Mouse (Mus musculus) testis, adult 2 months (tissue): ENCODE data around the gene Dbx1. TPM values are rescaled to one million over a fixed set of nuclear protein-coding genes. Genes with fewer than 3 reads are reported as not detected.

ENCODE experiments used
- H3K27ac ChIP-seq: fragments of 200-500 bp; 2 replicates; pipeline ENCODE4 v1.5.1; 2012; ENCODE audit warnings: low read depth, low read length; ENCODE audit not compliant: control insufficient read depth, insufficient read depth
- H3K27me3 ChIP-seq: fragments of 200-500 bp; 2 replicates; pipeline ENCODE4 v1.6.1; 2012; ENCODE audit warnings: mild to moderate bottlenecking, low read length, moderate library complexity; ENCODE audit not compliant: control insufficient read depth, insufficient read depth
- H3K36me3 ChIP-seq: fragments of 200-500 bp; 2 replicates; pipeline ENCODE4 v1.6.1; 2012; ENCODE audit warnings: mild to moderate bottlenecking, low read length; ENCODE audit not compliant: control insufficient read depth, insufficient read depth
- H3K4me1 ChIP-seq: fragments of 200-500 bp; 2 replicates; pipeline ENCODE4 v1.6.1; 2012; ENCODE audit warnings: low read length; ENCODE audit not compliant: control insufficient read depth, insufficient read depth
- H3K4me3 ChIP-seq: fragments of 200-500 bp; 2 replicates; pipeline ENCODE4 v1.5.1; 2012; ENCODE audit warnings: low read depth, mild to moderate bottlenecking, low read length, moderate library complexity, mixed read lengths; ENCODE audit not compliant: control insufficient read depth
- CTCF ChIP-seq: fragments of 200-500 bp; IDR thresholded peaks from 2 replicates; pipeline ENCODE4 v1.5.1; 2012; ENCODE audit warnings: low read depth, mild to moderate bottlenecking, inconsistent platforms, low read length, moderate library complexity; ENCODE audit not compliant: control insufficient read depth, insufficient read depth, insufficient replicate concordance
- POLR2A ChIP-seq: fragments of 200-500 bp; IDR thresholded peaks from 2 replicates; pipeline ENCODE4 v1.6.1; 2012; ENCODE audit warnings: low read depth, mild to moderate bottlenecking, inconsistent platforms, low read length, moderate library complexity; ENCODE audit not compliant: control insufficient read depth
- polyA plus RNA-seq: library from polyadenylated mRNA; depleted of rRNA; stranded (reverse); fragments of >200 nt; gene quantifications from 2 replicates; pipeline ENCODE4 v1.2.3, GENCODE M21; 2012

Dbx1 gene
- polyA plus RNA-seq, 1 experiment, result not detected

GRCm38 (mm10) chr7:49662492-49663026, 25.9 kb upstream of the Dbx1 start:
- no peak for TF ChIP-seq POLR2A
- no peak for TF ChIP-seq CTCF
- H3K27ac ChIP-seq, result no peak overlapping the region
- H3K27me3 ChIP-seq, result no peaks in the 10 kb centered on the region
- no peak overlapping the region for H3K4me3 ChIP-seq
- H3K36me3 ChIP-seq, result no peaks in the 10 kb centered on the region
- H3K4me1 ChIP-seq, result no peaks in the 10 kb centered on the region

GRCm38 (mm10) chr7:49661811-49662491, 25.3 kb upstream of the Dbx1 start:
- Histone ChIP-seq H3K4me3 (no peak overlapping the region), H3K4me1 (no peaks in the 10 kb centered on the region), H3K36me3 (no peaks in the 10 kb centered on the region), H3K27me3 (no peaks in the 10 kb centered on the region), H3K27ac (no peak overlapping the region)
- TF ChIP-seq CTCF, result no peak

DNA sequence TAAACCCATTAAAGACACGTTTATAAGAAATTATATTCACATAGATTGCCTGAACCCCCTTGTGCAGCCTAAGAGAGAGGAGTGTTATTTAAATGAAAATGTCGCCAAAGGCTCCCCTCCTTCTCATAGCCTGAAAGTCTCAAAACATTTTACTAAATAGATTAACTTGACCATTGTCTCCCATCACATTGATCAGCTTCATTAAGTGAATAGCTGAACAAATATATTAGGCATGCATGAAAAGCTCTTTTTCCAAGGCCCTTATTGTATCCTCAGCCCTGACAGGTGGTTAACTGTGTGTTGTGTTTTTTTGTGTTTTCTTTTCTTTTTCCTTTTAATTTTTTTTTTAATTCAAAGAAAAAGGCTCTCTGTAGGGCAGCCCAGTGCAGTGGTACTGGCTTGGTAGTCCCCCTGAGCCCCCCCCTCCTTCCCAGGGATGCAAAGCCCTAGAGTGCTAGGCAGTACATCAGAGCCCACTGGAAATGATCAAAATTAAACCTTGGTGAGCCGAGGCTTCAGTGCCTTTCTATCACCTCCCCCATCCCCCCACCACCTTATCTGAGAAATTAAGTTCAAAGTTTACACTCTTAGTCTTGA, 4.2 kb upstream of the Dbx1 start:
- peaks cover 4% of the 10 kb centered on the region for H3K4me1 ChIP-seq
- TF ChIP-seq POLR2A, result no peak
- TF ChIP-seq CTCF, result no peak
- H3K27ac ChIP-seq, result no peak overlapping the region
- peaks cover 4% of the 10 kb centered on the region for H3K27me3 ChIP-seq
- no peaks in the 10 kb centered on the region for H3K36me3 ChIP-seq
- H3K4me3 ChIP-seq, result no peak overlapping the region

DNA sequence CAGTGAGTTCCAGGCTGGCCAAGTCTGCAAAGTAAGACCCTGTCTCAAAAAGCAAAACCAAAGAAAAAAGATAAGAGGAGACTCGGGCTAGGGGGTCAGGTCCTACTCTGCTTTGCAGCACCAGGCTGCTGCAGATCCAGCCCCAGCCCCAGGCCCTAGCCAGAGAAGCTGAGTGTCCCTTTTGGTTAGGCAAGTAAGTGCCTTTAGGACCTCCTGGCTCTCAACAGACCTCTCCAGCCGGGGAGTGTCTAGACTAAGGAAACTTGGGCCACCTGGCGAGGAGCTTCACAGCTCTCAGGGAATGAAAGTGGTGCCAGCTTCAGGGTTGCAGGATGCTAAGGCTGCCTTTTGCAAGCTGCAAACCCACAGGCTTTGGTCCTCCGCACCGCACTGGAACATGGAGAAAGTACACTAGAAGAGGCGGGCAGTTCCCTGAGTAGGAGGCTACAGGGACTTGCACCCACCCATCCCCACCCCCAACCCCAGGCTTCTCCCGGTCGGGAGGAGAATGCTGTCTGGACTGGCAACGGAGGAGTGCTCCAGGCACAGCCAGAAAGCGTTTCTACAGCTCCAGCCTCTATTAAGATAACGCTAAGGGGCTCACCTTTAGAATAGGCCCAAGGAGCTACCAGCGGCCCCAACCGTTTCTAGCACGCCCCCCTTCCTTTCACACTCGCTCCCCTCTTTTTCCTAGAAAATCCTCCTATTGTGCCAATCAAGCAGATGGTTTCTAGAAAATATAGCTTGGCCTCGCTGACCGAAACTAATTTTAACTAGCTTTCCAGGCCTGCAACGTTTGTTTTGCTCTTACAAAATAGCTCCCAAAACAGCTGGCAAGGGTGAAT, 3.4 kb upstream of the Dbx1 start:
- H3K27ac ChIP-seq, result no peak overlapping the region
- H3K4me1 ChIP-seq, result peaks cover 6% of the 10 kb centered on the region
- no peaks in the 10 kb centered on the region for H3K36me3 ChIP-seq
- TF ChIP-seq CTCF (no peak), POLR2A (no peak)
- peaks cover 4% of the 10 kb centered on the region for H3K27me3 ChIP-seq
- no peak overlapping the region for H3K4me3 ChIP-seq

GRCm38 (mm10) chr7:49638941-49639776, 2.5 kb upstream of the Dbx1 start:
- H3K27ac ChIP-seq, result no peak overlapping the region
- H3K36me3 ChIP-seq, result no peaks in the 10 kb centered on the region
- TF ChIP-seq CTCF (no peak), POLR2A (no peak)
- H3K4me1 ChIP-seq, result peaks cover 10% of the 10 kb centered on the region
- H3K4me3 ChIP-seq, result no peak overlapping the region
- peaks cover 4% of the 10 kb centered on the region for H3K27me3 ChIP-seq

GRCm38 (mm10) chr7:49637851-49638663, 1.4 kb upstream of the Dbx1 start:
- no peak overlapping the region for H3K27ac ChIP-seq
- no peak for TF ChIP-seq CTCF
- no peak for TF ChIP-seq POLR2A
- peaks cover 10% of the 10 kb centered on the region for H3K4me1 ChIP-seq
- no peak overlapping the region for H3K4me3 ChIP-seq
- H3K36me3 ChIP-seq, result no peaks in the 10 kb centered on the region
- peaks cover 4% of the 10 kb centered on the region for H3K27me3 ChIP-seq
